Mouse (Mus musculus) lung, adult 2 months (tissue): ENCODE results near the gene Abhd8. TPM values are rescaled to one million over a fixed set of nuclear protein-coding genes. Genes with fewer than 3 reads are reported as not detected.
"Not testable (repeated sequence)": the region's sequence is repeated elsewhere in the genome, so short reads cannot be mapped to it uniquely, and the experiment has no call there.

ENCODE experiments used
- DNase-seq: peaks from one replicate; pipeline ENCODE4 v3.0.0; 2022
- H3K4me1 ChIP-seq: fragments of 200-500 bp; 2 replicates; pipeline ENCODE4 v1.6.1; 2011; ENCODE audit warnings: low read length; ENCODE audit not compliant: control insufficient read depth, insufficient read depth
- H3K4me3 ChIP-seq: fragments of 200-500 bp; replicated peaks from 2 replicates; pipeline ENCODE3; 2011; ENCODE audit warnings: low read depth, mild to moderate bottlenecking, control low read depth, low read length; ENCODE audit errors: extremely low read depth
- CTCF ChIP-seq: fragments of 200-500 bp; IDR thresholded peaks from 2 replicates; pipeline ENCODE4 v1.5.1; 2011; ENCODE audit warnings: mild to moderate bottlenecking, low read length, control low read depth; ENCODE audit not compliant: insufficient read depth
- POLR2A ChIP-seq: fragments of 200-500 bp; IDR thresholded peaks from 2 replicates; pipeline ENCODE4 v1.6.1; 2011; ENCODE audit warnings: low read depth, mild to moderate bottlenecking, control low read depth, low read length, borderline replicate concordance; ENCODE audit errors: extremely low read depth
- WGBS: fragments of 180-500 bp; shearing (Covaris S2); methylation state at CpG from one replicate; pipeline ENCODE4 v1.1.7; 2018; 5-methylcytosine and 5-hydroxymethylcytosine counted together
- polyA plus RNA-seq: library from polyadenylated mRNA; depleted of rRNA; stranded (reverse); fragments of >200 nt; gene quantifications from 2 replicates; pipeline ENCODE4 v1.2.3, GENCODE M21; 2012

Abhd8 gene
- polyA plus RNA-seq, 1 experiment = 38.1 TPM

DNA sequence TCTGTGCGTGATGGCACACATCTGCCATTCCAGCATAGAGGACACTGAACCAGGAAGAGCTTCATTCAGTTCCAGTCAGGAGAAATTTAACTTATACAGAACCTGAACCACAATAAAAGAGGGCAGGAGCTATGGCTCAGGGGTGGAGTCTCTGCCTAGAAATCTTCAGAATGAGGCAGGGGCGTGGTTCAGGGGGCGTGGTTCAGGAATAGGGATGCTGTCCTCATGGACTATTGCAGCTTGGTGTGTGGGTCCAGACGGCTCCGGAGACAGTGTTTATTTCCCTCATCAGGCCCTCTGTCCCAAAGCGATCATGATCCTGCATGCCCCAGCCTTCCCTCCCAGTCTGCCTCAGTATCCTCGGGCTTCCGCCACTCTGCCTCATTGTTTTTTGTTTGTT is 8.8 kb downstream of the Abhd8 start:
- WGBS = 67% methylated on average over 8 of the region's 8 CpGs
- H3K4me1 ChIP-seq = no peaks in the 10 kb centered on the region
- TF ChIP-seq POLR2A = no peak
- TF ChIP-seq CTCF = no peak
- no peak overlapping the region for H3K4me3 ChIP-seq
- DNase-seq = no peak

DNA sequence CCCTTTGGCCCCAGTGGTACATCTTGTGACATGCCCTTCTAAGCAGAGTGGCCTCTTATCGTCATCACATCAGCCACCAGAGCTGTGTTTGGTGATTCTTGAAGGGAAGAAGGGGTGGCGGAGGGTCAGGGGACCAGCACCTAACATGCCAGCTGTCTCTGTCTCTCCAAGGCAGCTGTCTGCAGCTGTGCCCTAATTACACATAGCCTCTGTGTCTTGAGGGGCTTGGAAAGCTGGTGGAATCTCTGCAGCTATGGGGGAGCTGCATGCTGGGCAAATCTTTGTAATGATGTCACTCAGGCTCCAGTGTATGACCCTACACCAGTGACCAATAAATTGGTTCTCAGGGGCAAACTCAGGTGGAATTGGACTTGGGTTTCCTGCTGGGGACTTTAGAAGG is 10.8 kb downstream of the Abhd8 start:
- 69% methylated on average over 2 of the region's 2 CpGs for WGBS
- no peaks in the 10 kb centered on the region for H3K4me1 ChIP-seq
- no peak overlapping the region for H3K4me3 ChIP-seq
- DNase-seq = no peak
- TF ChIP-seq POLR2A = no peak

DNA sequence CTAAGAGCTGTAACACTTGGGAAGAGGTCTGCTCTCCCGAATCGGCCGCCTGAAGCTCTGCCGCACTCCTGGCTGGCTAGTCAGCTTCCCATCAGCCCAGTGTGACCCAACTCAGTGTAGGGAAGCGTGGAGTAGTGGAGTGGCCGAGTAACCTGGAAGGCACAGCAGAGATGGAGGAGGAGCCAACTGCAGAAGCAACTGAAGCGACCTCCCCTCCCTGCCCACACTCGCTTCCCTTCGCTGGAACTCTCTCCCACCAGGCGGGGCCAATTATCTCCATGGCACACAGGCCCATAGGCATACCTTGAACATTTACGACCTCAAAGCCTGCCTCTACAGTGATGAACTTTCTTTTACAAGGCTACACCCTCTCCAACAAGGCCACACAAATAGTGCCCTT is 11.7 kb downstream of the Abhd8 start:
- Histone ChIP-seq H3K4me3 (no peak overlapping the region), H3K4me1 (no peaks in the 10 kb centered on the region)
- no peak for DNase-seq
- 59% methylated on average over 11 of the region's 11 CpGs for WGBS
- TF ChIP-seq POLR2A (no peak), CTCF (no peak)

DNA sequence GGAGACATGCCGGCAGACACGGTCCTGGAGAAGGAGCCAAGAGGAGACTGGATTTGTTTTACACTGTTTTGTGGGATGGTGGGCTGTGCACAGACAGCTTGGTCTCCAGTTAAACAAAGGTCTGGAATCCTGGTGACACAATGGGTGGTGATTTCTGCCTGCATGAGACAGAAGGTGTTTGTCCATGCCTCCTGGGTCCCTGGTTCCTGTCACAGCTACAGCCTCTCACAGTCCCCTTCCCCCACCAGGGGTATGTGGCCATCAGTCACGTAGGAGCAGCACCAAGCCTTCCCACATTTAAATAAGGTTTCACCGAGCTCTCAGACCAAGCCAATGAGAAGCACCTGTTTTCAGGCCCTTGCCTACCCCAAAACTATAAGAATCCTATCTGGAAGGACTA is 12.1 kb downstream of the Abhd8 start:
- WGBS = 66% methylated on average over 4 of the region's 4 CpGs
- TF ChIP-seq CTCF = no peak
- no peak for TF ChIP-seq POLR2A
- DNase-seq = no peak
- H3K4me1 ChIP-seq = no peaks in the 10 kb centered on the region
- no peak overlapping the region for H3K4me3 ChIP-seq

DNA sequence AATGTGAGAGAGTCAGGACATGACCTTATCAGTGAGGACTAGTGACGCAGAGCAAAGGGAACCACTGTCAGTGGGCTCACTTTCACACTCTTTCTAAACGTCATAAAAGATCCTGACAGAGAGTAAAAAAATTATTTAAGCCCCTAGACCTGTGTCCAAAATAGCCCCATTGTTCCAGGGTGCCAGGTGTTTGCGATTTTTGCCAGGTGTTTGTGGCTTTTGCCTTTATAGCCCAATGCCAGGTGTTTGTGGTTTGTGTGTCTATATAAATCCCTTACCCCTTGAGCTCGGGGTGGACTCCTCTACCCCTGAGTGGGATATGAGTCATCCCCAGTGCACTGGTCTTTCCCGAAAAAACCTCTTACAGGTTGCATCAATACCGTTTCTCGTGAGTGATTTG is 18.4 kb downstream of the Abhd8 start:
- no peak for DNase-seq
- no peaks in the 10 kb centered on the region for H3K4me1 ChIP-seq
- H3K4me3 ChIP-seq = no peak overlapping the region
- TF ChIP-seq CTCF = no peak
- TF ChIP-seq POLR2A = no peak
- 74% methylated on average over 7 of the region's 7 CpGs for WGBS

DNA sequence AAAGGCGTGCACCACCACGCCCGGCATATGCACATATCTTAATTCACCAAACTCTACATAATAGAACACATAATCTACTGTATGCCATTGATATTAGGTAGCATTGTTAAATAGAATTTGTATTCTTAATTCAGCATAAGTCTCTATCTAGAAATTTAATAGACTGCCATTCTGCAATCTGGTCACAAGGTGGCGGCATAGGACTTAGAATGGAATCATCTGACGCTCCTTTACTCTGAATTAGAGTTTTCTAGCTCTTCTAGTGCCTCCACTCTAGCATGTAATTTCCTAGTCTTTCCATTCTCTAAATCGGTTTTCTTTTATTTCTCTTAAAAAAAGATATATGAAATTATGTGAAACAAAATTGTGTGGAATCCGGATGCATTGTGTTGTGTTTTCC is 22.1 kb downstream of the Abhd8 start:
- WGBS = under 1% methylated on average over 7 of the region's 7 CpGs
- Histone ChIP-seq H3K4me3 (no peak overlapping the region), H3K4me1 (no peaks in the 10 kb centered on the region)
- DNase-seq = peak; percentile 46
- peak; percentile 31; the same call in 1 of the 2 replicates for TF ChIP-seq CTCF
- TF ChIP-seq POLR2A = no peak

DNA sequence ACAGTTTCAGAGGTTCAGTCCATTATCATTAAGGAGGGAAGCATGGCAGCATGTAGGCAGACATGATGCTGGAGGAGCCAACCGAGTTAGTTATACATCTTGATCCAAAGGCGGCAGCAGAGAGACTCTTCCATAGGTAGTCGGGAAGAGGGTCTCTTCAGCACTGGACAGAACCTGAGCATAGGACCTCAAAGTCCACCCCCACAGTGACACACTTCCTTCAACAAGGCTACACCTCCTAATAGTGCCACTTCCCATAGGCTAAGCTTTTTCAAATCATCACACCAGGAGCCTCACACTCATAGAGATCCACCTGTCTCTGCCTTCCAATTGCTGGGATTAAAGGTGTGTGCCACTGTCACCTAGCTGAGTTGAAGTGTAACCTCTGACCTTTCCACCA is 26.4 kb downstream of the Abhd8 start:
- no peaks in the 10 kb centered on the region for H3K4me1 ChIP-seq
- no peak overlapping the region for H3K4me3 ChIP-seq
- TF ChIP-seq POLR2A (no peak), CTCF (no peak)
- WGBS = 40% methylated on average over 3 of the region's 3 CpGs
- no peak for DNase-seq

DNA sequence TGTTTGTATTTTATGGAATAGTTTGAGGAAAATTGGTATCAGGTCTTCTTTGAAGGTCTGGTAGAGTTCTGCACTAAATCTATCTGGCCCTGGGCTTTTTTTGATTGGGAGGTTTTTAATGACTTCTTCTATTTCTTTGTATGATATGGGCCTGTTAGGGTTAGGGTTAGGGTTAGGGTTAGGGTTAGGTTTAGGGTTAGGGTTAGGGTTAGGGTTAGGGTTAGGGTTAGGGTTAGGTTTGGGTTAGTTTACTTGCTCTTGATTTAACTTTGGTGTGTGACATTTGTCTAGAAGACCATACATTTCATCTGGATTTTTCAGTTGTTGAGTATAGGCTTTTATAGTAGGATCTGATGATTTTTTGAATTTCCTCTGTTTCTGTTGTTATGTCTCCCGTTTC is 30.5 kb downstream of the Abhd8 start:
- 76% methylated on average over 1 of the region's 1 CpGs for WGBS
- not testable (repeated sequence) for H3K4me3 ChIP-seq, H3K4me1 ChIP-seq, DNase-seq

DNA sequence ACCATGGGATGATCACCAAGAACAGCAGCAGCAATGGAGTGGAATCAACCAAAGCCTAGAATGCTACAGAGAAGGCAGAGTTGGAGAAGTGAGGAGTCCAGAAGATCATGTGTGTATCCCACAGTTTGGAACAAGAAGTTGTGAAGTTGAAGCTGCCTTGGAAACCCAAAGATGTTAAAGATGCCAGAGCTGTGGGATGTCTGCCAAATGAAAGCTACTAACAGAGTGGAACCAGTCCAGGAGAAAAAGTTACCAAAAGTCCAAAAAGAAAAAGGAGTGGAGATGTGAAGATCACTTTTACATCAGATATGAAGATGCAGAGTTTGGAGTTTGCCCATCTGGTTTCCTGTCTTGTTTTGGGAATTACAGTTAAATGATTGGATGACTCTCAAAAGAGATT is 41.3 kb downstream of the Abhd8 start:
- TF ChIP-seq POLR2A (no peak), CTCF (no peak)
- H3K4me1 ChIP-seq = no peaks in the 10 kb centered on the region

DNA sequence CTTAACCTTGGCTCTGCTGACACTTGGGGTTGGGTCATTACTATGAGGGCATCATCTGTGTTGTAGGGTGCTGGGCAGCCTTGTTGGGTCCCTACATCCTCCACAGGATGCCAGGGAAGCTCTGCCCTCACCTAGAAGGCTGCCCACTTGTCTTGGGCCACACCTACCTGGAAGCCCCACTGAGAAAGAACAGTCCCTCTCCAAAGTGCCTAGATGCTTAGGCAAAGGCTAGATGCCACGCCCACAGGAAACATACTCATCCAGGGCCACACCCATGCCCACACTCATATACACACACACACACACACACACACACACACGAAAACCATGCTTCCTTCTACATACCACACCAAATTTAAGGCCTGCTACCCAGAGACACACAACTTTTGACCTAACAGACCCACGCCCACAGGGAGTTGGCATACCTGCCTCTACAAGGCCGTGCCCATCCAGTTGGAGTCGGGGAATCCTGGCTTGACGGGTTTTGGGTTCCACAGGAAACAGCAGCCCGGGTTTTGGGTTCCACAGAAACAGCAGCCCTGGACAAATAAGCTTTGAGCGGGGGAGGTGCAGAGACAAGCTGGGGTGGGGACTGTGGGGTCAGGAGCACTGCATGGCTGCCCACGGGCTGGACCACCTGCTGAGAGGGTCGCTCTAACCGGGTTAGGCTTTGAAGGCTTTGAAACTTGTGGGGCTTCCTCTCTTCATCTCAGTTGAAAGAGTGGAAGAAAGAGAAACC is 51.8 kb downstream of the Abhd8 start:
- TF ChIP-seq CTCF = no peak
- no peak for TF ChIP-seq POLR2A
- Histone ChIP-seq H3K4me1 (no peaks in the 10 kb centered on the region), H3K4me3 (no peak overlapping the region)
- 40% methylated on average over 11 of the region's 11 CpGs for WGBS
- DNase-seq = no peak

More for the DNA sequence above, 41.3 kb downstream of the Abhd8 start:
- no peak overlapping the region for H3K4me3 ChIP-seq
- no peak for DNase-seq
